Mouse (Mus musculus) E14TG2a.4 (cell line): Measurements from ENCODE around the gene Znrf4.

Source experiments
- CTCF ChIP-seq: conservative IDR thresholded peaks from 2 replicates; pipeline ENCODE4 v1.5.1; 2014; ENCODE audit warnings: low read length
- NANOG ChIP-seq: IDR thresholded peaks from 2 replicates; pipeline ENCODE4 v1.6.1; 2014; ENCODE audit warnings: borderline replicate concordance, low read length, mixed read lengths
- POU5F1 ChIP-seq: IDR thresholded peaks from 2 replicates; pipeline ENCODE4 v1.6.1; 2014; ENCODE audit warnings: low read length, borderline replicate concordance

GRCm38 (mm10) chr17:56511707-56512090 is 532 bp downstream of the Znrf4 start:
- TF ChIP-seq CTCF (no peak), NANOG (no peak), POU5F1 (no peak)
